Mouse (Mus musculus): ENCODE results near the gene Gucd1.

Gucd1 gene

DNA sequence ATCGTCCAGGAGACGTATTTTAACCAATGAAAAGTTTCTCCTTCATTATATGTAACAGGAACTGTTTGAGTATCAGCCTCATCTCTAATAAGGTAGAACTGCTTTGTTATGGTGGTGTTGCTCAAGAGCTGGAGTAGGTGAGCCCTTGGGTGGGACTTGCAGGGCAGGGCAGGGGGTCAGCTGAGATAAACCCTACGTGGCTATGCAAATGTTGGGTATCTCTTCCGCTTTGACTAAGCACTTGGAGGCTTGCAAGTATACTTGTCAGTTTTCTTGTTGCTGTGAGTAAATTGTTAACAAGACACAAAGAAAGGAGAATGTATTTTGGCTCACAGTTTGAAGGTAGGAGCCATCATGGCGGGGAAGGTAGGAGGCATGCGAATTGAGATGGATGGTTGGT, 87.1 kb downstream of the Gucd1 start:
- peak; percentile 32 for DNase-seq (ENCODE audit: low read depth, low spot score)

DNA sequence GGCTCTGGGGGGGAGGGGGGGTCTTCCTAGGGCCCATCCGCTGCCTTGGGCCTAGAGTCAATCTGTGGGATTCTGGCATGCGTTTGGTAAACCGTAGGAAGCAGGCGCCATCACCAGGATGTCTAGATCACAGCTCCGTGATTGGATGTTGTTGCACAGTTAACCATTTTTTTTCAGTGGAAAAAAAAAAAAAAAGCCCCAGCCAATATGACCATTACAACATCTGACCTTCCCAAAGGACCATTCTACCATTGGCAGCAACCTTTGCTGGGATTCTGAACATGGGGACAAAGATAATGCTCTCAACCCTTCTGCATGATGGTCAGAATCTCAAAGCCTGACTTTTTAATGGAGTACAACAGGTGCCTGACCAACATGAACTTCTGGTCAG, 87.6 kb downstream of the Gucd1 start:
- DNase-seq (ENCODE audit: low read depth, low spot score), result no peak

DNA sequence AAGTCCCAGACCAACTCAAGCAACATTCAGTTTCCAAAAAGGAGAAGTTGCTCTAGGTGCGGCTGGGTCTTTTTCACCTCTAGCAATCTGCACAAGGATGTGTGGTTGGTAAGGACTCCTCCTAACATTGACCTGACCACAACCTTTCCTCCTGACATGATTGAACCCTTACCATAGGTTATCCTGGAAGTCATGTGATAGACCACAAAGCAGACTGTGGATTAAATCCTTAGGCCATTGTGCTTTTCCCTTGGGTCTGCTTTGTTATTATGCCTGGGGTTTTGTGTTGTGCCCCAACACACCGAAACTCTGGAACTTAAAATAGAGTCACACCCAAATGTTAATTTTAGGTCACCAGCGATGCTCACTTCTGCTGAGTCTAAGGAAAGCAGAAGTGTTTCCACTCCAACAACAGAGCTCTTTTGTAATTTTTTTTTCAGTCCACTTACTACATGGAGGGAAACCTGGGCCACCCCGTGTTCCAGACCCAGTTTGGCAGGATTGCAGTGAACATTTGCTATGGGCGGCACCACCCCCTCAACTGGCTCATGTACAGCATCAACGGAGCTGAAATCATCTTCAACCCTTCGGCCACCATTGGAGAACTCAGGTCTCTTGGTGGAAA, 88.1 kb downstream of the Gucd1 start:
- peak; percentile 78 for DNase-seq (ENCODE audit: low read depth, low spot score)

DNA sequence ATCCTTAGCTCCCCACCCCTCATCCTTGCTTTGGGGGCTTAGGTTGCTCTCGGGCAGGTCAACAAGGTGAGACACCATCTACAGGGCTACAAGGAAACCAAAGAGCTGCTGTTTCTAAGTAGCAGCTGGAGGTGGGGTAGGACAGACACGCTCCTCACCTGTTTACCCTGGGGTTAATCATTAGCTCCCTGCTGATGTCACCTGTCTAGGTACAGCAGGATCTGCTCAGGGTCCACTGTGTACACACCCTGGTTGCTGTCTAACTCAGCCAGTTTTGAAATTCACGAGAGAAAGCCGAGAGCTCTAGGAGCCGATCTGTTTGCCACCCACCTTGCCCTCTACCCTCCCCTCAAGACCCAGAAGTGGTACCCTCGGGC, 88.8 kb downstream of the Gucd1 start:
- DNase-seq (ENCODE audit: low read depth, low spot score), result no peak

DNA sequence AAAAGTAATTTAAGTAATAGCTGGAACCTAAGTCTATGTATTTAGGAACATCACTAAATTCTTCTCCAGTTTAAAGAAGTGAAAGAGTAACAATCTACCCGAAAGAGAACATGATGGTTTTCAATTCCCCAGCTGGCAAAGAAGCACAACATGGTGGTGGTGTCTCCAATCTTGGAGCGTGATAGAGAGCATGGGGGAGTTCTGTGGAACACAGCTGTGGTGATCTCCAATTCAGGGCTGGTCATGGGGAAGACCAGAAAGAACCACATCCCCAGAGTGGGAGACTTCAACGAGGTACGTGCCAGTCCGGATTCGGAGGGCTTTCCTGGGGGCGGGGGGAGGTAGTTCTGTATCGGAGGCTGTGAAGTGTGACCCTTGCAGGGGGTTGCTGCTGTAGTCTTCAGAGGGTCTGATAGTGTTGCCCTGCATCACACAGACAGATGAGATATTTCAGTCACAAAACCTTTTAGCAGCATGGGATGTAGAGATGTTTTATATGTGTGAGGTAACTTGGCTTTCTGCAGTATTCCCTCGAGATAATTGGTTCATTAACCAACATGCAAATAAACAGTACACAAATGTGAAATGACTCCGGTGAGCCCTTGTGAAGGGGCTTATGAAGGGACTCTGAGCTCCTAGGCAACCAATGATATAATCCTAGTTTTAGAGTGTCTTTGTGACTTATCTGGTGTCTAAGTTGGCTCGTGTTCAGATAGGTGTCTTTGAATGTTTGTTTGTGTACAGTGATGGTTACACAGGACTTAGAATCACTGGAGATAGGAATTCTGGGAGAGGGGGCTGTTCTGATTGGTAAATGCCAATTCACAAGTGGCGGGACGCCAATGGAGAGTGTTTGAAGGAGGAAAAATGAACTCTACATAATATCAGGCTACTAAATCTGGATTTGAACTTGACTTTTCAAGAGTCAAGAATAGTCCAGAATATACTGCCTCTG, 89.4 kb downstream of the Gucd1 start:
- DNase-seq (ENCODE audit: low read depth, low spot score), result no peak

DNA sequence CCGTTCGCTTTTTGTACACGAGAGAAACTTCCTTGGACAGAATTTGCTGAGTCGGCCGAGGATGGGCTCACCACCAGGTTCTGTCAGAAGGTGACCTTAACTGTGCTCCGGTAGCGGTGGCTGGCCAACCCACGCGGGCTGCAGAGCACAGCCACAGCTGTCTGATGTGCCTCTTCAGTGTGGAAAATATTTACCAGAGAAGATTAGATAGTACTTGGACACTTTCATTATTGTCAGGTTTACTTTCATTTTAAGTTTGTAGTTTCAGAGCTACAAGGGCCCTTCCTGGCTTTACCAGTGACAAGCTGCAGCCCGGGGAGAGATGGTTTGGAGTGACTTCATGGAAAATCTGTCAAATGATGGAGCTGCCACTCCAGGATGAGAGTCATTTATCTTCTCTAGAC, 93.3 kb downstream of the Gucd1 start:
- DNase-seq (ENCODE audit: low read depth, low spot score), result no peak

DNA sequence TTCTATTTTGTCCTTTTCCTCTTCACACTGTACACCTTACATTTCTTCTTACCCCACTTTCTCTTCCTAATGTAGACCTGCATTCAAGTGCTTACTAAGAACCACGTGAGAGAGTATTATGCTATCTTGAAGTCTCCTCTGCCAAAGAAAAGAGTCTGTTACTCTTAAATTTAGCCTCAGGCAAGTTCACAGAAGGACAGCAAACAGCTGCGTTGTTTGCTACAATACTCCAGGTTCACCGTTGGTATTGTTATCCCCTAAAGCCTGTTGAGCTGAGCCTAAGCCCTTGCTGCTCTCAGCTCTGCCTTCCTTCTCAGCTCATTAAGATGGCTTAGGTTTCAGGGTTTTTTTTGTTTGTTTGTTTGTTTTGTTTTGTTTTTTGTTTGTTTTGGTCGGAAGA, 99.0 kb downstream of the Gucd1 start:
- DNase-seq (ENCODE audit: low read depth, low spot score), result no peak

DNA sequence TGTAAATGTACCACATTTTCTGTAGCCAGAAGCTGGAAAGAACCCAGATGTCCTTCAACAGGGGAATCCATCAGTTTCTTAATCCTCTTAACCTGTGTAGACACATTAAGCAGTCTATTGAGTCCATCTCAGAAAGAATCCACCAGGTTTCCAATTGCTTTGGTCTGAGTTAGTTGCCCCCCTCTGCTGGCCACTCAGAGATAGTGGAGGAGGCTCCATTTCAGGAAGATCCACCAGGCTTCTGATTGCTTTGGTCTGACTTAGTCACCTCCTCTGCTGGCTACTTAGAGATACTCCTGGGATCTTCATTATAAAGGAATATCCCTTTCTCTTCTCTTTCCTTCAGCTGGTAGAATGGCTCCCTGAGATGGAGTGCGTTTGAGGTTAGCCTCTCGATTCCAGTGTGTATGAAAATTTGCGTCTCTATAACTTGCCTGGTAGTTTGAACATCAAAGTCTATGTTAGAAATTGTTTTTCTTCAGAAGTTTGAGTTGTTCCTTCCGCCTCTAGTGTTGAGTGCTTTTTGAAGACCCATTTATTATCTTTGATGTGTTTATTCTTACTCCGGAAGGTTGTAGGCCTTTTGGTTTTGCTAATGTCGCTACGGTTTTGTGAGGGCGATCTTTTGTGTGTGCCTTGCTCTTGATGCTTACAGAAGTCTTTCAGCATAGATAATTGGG, 100.3 kb downstream of the Gucd1 start:
- no peak for DNase-seq (ENCODE audit: low read depth, low spot score)

DNA sequence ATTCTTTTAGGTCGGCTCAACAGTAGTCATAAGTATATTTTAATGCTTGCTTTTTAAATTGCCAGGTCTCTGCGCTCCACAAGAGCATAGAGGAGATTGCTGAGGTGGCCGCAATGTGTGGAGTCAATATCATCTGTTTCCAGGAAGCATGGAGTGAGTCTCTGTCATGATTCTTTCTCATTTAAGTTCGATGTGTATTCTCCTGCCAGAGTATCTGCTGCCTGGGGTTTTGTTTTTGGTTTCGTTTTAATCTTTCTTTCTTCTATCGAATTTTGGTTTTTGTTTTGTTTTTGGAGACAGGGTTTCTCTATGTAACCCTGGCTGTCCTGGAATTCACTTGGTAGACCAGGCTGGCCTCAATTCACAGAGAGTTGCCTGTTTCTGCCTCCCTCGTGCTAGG, 102.8 kb downstream of the Gucd1 start:
- no peak for DNase-seq (ENCODE audit: low read depth, low spot score)

DNA sequence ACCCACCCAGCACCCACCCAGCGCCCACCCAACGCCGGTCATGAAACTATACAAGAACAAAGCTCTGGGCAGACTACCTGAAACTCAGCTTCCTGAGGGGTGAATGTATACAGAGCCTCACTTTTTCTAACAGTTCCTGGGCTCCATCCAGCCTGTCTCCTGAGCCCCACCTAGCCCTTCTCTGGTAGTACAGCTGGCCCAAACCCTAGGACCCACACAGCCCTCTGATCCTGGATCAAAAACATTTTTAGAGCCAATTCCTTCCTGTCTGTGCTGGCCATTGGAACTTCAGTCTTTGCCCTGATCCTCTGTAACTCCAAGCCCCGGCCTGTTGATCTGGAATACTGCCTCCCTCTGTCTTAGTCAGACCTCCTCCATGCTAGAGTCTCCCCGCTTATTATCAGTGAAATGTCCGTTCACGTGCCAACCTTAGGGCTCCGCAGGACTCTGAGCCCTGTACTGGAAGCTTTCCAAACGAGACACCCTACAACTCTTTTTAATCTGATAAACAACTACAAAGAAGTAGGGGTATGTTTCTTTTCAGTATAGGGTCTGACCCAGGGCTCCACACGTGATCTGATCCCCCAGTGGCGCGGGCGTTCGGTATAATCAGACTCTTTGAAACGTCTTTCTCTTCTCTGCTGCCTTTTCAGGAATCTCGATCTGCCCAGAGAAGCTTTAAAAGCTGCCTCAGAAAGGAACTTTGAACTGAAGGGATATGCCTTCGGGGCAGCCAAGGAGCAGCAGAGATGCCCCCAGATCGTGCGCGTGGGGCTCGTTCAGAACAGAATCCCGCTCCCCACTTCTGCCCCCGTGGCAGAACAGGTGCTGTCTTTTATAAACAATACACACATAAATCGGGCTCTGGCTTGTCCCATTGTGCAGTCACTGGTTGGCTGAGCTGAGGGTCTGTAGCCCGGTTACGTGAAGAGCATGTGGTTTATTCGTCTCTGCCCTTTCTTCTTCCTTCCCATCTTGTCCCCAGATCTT, 105.4 kb downstream of the Gucd1 start:
- DNase-seq (ENCODE audit: low read depth, low spot score), result no peak

DNA sequence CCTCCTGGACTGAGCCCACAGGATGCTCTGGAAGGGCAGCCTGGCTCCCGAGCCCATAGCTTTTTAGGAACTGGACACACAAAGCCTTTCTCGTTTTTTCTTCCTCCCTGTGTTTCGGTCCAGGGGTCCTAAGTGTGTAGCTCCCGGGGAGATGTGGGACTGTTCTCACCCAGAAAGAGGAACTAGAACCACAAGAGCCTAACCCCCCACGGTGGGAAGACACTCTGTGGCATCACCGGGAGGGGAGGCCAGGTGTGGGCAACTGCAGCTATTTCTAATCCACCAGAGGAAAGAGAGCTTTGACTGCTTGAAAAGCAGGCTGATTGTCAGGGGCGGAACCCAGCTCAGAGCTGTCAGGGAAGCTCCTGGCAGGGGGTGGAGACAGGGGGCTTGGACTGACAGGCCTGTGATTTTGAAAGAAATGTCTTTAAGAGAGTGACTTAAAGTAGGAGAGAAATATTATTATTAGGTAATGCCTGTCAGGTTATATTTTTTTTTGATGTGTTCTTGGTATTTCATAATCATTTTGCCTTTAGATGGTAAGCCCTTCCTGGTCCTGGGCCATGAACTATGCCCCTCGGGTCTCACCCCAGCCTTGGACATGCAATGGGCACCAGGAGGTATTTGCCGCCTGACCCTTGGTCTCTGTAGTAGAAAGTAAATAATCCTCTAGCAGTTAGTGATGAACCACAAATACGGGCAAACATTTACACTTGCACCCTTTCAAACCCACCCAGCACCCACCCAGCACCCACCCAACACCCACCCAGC, 106.2 kb downstream of the Gucd1 start:
- peak; percentile 67 for DNase-seq (ENCODE audit: low read depth, low spot score)

DNA sequence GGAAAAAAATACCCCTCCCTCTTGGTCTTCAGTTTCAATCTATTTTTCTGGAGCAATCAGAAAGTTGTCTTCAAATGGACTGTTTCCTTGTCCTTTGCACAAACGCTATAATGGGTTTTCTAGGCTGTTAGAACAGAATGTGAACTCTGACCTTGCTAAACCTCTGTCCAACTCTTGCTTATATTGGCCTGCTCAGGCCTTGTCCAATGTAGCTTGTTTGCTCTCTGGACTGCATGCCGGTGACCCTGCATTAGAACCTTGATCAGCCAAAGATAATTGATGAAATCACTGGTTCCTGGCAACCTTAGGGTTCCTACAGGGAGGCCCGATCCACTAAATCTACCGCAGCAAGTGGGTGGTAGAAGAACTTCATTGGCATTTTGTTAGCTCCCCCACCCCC, 110.0 kb downstream of the Gucd1 start:
- DNase-seq (ENCODE audit: low read depth, low spot score), result no peak

DNA sequence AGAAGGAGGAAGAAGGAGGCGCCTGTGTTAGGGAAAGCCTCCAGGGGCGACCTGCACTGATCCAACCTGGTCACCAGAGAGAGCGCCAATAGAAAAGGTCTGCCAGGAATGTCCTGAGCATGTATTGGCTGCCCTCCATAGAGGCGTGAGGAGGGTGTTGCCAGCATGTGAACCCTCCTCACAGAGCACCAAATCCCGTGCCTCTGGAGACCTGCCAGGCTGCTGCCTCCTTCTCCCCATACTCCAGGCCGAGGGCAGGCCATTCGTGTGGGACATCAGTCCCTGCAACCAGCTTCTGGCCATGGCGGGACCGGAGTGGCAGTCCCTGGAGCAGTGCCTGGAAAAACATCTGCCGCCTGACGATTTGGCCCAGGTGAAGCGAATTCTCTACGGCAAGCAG, 111.0 kb downstream of the Gucd1 start:
- DNase-seq (ENCODE audit: low read depth, low spot score), result no peak

DNA sequence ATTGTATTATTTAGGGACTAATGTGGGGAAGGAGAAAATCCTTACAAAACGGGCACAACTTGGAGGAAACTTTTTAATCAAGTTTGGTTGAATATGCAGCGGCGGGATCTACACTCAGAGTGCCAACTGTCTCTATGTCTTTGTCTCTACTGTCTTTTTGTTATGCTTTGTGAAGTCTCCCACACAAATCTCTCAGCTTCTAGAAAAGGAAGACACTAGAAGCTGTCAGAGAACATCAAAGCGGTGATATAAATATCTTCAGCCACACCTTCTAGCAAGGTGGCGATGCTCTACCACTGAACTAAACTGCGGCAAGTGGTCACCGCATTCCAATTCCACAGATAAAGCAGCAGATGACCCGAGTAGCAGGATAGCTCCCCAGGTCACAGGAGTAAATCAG, 111.9 kb downstream of the Gucd1 start:
- DNase-seq (ENCODE audit: low read depth, low spot score), result no peak

DNA sequence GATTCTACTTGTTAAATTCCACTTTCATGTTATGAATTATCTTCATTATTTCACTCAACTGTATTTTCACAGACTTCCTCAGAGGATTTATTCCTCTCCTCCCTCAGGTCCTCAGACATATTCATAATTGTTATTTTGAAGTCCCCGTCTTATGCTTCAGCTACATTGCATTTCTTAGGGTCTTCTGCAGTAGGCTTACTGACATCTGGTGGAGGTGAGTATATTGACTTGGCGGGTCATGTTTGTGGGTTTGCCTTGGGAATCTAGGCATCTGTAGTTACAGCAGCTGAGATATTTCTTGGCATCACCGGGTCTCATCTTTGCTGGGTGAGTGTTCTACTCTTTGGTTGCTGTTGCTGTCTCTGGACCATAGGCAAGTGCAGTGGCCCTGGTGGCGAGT, 116.8 kb downstream of the Gucd1 start, which contains the start of gene Upb1:
Upb1 (plus strand) TSS at position 158 of the 400 bp plus-strand sequence.
- no peak for DNase-seq (ENCODE audit: low read depth, low spot score)

DNA sequence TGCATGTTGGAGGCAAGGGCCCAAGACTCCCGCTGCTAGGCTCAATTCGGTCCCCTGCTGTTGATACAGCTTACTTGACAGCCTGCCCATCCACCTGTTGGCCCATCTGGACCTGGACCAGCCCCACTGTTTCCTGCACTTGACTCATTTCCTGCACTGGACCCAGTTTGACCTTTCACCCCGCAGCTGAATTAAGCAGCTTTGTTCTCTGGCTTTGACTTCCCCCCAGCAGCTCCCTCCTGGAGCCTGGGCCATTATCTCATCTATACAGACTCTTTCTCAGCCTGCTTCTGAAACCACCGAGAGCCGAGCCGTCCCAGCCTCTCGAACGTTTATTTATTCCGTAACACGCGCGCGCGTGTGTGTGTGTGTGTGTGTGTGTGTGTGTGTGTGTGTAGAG, 120.8 kb downstream of the Gucd1 start:
- DNase-seq (ENCODE audit: low read depth, low spot score), result no peak

DNA sequence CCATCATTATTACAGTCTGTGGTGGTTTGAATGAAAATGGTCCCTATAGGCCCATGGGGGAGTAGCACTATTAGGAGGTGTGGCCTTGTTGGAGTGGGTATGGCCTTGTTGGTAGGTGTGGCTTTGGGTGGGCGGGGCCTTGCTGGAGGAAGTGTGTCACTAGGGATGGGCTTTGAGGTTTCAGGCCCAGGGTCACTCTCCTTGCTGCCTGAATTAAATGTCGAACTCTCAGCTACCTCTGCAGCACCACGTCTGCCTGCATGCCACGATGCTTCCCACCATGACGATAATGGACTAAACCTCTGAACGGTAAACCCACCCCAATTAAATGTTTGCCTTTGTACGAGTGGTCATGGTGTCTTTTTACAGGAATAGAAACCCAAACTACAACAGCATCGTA, 123.0 kb downstream of the Gucd1 start:
- peak; percentile 22 for DNase-seq (ENCODE audit: low read depth, low spot score)

DNA sequence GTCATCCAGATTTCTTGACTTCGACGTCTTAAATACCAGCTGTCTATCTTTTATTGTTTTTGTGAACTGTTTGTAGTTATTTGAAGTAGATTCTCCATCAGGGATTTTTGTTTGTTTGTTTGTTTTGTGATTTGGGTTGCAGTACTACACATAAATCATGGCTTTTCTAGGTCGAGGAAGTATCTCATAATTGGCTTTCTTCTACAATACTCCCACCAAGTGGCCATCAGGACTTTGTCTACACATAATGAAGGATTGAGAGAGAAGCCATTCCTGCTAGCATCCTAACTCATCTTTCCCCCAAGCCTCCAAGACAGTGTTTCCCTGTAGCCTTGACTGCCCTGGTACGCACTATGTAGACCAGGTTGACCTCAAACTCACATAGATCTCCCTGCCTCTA, 126.9 kb downstream of the Gucd1 start:
- DNase-seq (ENCODE audit: low read depth, low spot score), result no peak

DNA sequence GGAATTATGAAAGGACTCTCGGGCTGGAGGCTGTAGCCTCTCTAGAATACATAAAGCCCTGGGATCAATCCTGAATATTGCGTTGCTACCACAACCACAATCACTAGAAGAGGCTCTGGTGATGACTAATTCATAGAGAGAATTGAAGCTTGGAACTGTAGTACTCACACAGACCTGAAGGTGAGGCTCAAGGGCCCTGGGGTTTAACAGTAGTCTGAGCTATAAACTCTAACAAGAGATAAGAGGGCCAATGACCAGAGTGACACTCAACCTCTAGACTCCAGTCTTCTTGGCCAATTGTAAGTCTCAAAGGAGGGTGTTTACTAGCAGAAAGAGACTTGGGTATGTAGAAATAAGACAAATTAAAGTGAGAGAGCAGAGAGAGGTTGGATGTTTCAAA, 127.6 kb downstream of the Gucd1 start:
- DNase-seq (ENCODE audit: low read depth, low spot score), result no peak

DNA sequence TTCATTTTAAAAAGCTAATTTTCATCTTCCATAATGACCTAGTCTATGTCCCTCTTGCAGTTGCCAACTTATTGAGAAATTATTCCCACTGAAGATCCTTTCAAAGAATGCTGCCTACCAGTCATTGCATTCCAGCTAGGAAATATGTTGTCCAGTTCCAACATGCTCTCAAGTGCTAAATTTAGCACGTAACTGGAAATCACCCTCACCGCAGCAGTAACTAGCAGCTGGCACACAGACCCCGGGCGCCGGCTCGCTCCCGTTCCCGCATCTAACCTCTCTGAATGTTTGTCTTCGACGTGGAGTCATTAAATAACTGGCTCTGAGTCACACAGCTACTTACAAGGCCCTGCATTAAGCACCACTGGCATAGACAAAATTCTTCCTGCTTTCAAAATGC, 139.1 kb downstream of the Gucd1 start:
- DNase-seq (ENCODE audit: low read depth, low spot score), result no peak
